ENCODE assay signal across 24 mouse cellular contexts in the genomic region with DNA sequence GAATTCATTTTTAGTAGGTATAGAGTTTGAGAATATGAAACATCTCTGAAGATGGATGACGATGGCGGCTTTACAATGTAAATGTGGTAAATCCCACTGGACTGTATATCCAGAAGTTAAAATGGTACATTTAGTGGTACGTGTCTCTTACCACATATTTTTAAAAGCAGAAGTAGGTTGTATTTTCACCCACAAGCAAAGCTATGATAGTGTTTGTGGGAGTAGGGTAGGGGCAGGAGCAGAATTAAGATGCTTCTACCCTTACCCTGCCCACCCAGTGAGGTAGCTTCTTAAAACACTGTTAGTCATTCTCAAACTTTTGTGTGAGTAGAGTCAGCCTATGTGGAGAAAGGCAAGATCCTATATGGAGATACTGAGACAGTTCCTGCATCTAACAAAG. TPM values are rescaled to one million over a fixed set of nuclear protein-coding genes. Genes with fewer than 3 reads are reported as not detected.
DNase-seq lines count a peak whose midpoint lies in the region; ATAC-seq and TF ChIP-seq lines count a peak whose summit lies in the region.
"Had no signal": no experiment of that assay in that cellular context is flagged by ENCODE, and none has a peak within 500 bp of the region (broad histone marks: within the 10 kb centered on the region; RNA-seq: fewer than 3 reads in every experiment).

No protein-coding gene starts in this region.

- H3K36me3 ChIP-seq in forebrain, postnatal 0 days (ENCODE audit: insufficient read depth) = no peaks in the 10 kb centered on the region
- H3K36me3 ChIP-seq: embryonic facial prominence, embryonic 10.5 days; embryonic facial prominence, embryonic 12.5 days; forebrain, embryonic 15.5 days; G1E had no signal

- DNase-seq in left cerebral cortex, adult 2 months (ENCODE audit: extremely low spot score in 1 of 2, low spot score in 2 of 2) = no peak
- no peak for DNase-seq in left cerebral cortex, postnatal 14 days (ENCODE audit: low spot score in 2 of 2)
- DNase-seq in lung, postnatal 4 days = no peak
- DNase-seq in forebrain, postnatal 0 days = no peak
- DNase-seq: adrenal gland, adult 8-10 months; adrenal gland, postnatal 14 days; adrenal gland, postnatal 36 days; B cell, adult 2 months; cerebellum, adult 11 months; cerebellum, adult 18-20 months; cerebellum, adult 8-10 months; cerebellum, adult 9-11 months; cerebellum, postnatal 14 days; cerebellum, postnatal 36 days had no signal

- no peaks in the 10 kb centered on the region for H3K4me1 ChIP-seq in forebrain, postnatal 0 days (ENCODE audit: insufficient read depth)
- H3K4me1 ChIP-seq: embryonic facial prominence, embryonic 10.5 days; embryonic facial prominence, embryonic 12.5 days; forebrain, embryonic 13.5 days; forebrain, embryonic 15.5 days had no signal

- H3K27me3 ChIP-seq in forebrain, postnatal 0 days (ENCODE audit: insufficient read depth, low read length) = no peaks in the 10 kb centered on the region
- H3K27me3 ChIP-seq: CH12.LX; embryonic facial prominence, embryonic 12.5 days; forebrain, embryonic 13.5 days; forebrain, embryonic 15.5 days; Patski had no signal

- H3K4me3 ChIP-seq in left cerebral cortex, adult 2 months = no peak overlapping the region
- H3K4me3 ChIP-seq in forebrain, postnatal 0 days (ENCODE audit: low read depth, low read length) = no peak overlapping the region
- H3K4me3 ChIP-seq: embryonic facial prominence, embryonic 10.5 days; embryonic facial prominence, embryonic 12.5 days; forebrain, embryonic 13.5 days; forebrain, embryonic 15.5 days had no signal

- 98% methylated on average over 3 of the region's 3 CpGs for WGBS in forebrain, postnatal 0 days

- H3K4me2 ChIP-seq in forebrain, postnatal 0 days (ENCODE audit: low read depth) = no peak overlapping the region
- H3K4me2 ChIP-seq: embryonic facial prominence, embryonic 12.5 days; forebrain, embryonic 13.5 days; forebrain, embryonic 15.5 days had no signal

- peak overlapping the region; percentile 79 for H3K27ac ChIP-seq in left cerebral cortex, adult 2 months
- no peak overlapping the region for H3K27ac ChIP-seq in forebrain, postnatal 0 days (ENCODE audit: low read depth, low read length)
- H3K27ac ChIP-seq: embryonic facial prominence, embryonic 10.5 days; embryonic facial prominence, embryonic 12.5 days; forebrain, embryonic 13.5 days; forebrain, embryonic 15.5 days had no signal

- peak; percentile 58 for ATAC-seq in granulocyte monocyte progenitor cell, adult 5-6 weeks (replicated peaks; ENCODE audit: poor library complexity, severe bottlenecking)
- ATAC-seq in forebrain, postnatal 0 days = no peak
- ATAC-seq: activated CD4-positive, CD25-positive, alpha-beta regulatory T cell, adult 4 months; CD4-positive, CD25-positive, alpha-beta regulatory T cell, adult 4 months; forebrain, embryonic 13.5 days; forebrain, embryonic 15.5 days; Patski had no signal

- no peak overlapping the region for H3K9ac ChIP-seq in forebrain, postnatal 0 days
- H3K9ac ChIP-seq: embryonic facial prominence, embryonic 12.5 days; forebrain, embryonic 13.5 days; forebrain, embryonic 15.5 days had no signal

- H3K9me3 ChIP-seq in forebrain, postnatal 0 days (ENCODE audit: low read length) = no peaks in the 10 kb centered on the region
- H3K9me3 ChIP-seq: embryonic facial prominence, embryonic 10.5 days; embryonic facial prominence, embryonic 12.5 days; forebrain, embryonic 13.5 days; forebrain, embryonic 15.5 days had no signal

- intact Hi-C loops in left cerebral cortex, adult 2 months (cut with DNase I) = loop anchor here (2.0 kb wide), 1 partner anchor 64 kb away; no protein-coding TSS in a partner anchor
- intact Hi-C loops in left cerebral cortex, postnatal 14 days (cut with DNase I) = no loop called here

- TF ChIP-seq CTCF in left cerebral cortex, adult 2 months (IDR thresholded peaks at IDR 0.05) = no peak
- no peak for TF ChIP-seq CTCF in forebrain, postnatal 0 days (IDR thresholded peaks at IDR 0.05; ENCODE audit: low read depth)

RNA-seq across cellular contexts. Expression of a gene that starts 13.4 kb away (rescaled TPM):
- total RNA-seq in left cerebral cortex, adult 2 months (2021) = 100 to 1,000 TPM; 149 to 189 TPM
- total RNA-seq in left cerebral cortex, postnatal 14 days (2021) = 100 to 1,000 TPM; 129 to 141 TPM
- total RNA-seq in granulocyte monocyte progenitor cell, adult 5-6 weeks (2014; fragmentation: Nextera tagmentation) = 2.9 and 4.7 TPM in 2 replicates
- 4.7 and 7.5 TPM in 2 replicates for total RNA-seq in granulocyte monocyte progenitor cell, adult 5-6 weeks (2017)
- 60.9 and 82.5 TPM in 2 replicates for total RNA-seq in forebrain, postnatal 0 days (2014; rRNA removed)
- 24.5 and 30.5 TPM in 2 replicates for polyA plus RNA-seq in forebrain, postnatal 0 days (2015; fragmentation: Nextera tagmentation; extraction: Ambion mirVana)
- polyA plus RNA-seq: G1E had no signal
